Mouse (Mus musculus) layer of hippocampus, adult 8-10 months (tissue): Measurements from ENCODE around the gene Palmd. TPM values are rescaled to one million over a fixed set of nuclear protein-coding genes. Genes with fewer than 3 reads are reported as not detected.

Experiments
- DNase-seq, 2 experiments: peaks; one replicate each; pipeline ENCODE4 v3.0.0; 2022; ENCODE audit warnings: low spot score in 2 of 2
- total RNA-seq, 4 experiments: library from RNA; stranded (reverse); gene quantifications; 2 replicates each; pipeline ENCODE4 v1.2.4; 2022

The Palmd gene
- 10 to 100 TPM; 23.0 to 27.6 (median 26.1) TPM for total RNA-seq

- peak; percentile 53 to 73 for DNase-seq
Observed at GRCm38 (mm10) chr3:116968540-116968997, at the start of gene Palmd. Gene Palmd, minus strand, starts transcription at chr3:116968987.

DNA sequence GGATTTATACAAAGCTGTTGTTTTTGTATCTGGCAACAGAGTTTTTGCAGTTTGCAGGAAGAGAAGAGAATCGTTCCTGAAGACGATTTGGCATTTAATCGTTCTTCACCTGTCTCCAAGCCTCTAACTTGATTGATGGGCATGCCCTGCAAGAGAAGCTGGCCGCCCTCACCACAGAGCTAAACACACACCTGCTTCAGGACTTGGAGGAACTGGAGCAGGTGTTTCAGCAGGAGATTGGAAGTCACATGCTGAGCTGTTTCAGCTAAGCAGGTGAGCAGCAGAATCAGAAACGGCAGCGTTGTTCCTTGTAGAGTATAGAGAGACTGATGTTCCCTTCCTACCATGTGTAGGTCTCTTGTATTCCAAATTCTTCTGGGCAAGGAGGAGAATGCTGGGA, 41.4 kb upstream of the Palmd start:
- DNase-seq, result no peak

DNA sequence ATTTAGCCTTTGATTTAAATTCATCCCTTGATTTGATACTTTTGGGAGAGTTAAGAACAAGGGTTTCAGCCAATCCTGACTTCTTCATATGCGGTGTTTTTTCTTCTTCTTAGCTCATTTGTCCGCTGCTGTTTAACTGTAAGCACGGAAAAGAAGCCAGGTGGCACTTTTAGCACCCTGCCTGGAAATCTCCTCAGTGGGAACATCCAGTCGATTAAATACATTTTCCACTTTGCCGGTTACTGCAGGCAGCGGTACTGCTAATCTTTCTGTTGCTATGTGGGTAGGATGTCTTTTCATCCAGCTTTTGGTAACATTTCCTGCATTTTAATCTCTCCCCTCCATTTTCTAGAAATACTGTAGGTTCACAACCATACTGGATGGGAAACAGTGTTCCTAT, 38.6 kb upstream of the Palmd start:
- peak; percentile 33 to 51 for DNase-seq

DNA sequence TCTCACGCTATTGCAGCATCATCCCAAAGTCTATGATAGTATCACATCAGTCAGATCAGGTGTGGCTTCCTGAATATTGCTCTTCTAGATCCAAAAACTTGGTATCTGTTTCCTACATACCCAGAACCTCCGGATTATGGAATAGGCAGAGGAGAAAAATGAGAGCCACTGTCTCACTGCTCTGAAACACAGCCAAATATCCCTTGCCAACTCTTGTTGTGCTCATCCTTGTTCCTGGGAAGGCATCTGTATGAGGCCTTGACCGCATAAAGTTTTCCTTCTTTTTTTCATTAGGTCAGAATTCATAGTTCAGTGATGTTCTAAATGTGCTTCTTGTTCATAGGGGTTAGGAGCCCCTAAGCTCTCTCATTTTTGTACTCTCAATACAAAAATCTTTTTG, 37.8 kb upstream of the Palmd start:
- no peak for DNase-seq

DNA sequence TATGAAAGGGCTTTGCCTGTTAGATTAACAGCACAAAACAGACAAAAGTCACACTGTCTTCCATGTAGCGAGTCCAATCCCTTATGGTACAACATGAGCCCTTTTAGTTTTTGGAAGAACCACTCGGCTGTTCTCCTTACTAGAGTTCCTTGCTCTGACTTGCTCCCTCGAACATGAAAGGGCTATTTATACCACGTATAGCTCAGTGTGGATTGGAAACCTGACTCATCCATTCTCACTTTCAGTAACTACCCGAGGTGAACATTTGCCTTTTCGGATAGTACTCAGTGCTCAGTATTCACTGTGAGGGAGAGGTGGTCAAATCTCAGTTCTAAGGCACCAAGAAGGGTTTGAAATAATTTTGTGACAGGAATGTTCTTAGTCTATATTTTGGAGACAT, 34.6 kb upstream of the Palmd start:
- DNase-seq, result no peak

DNA sequence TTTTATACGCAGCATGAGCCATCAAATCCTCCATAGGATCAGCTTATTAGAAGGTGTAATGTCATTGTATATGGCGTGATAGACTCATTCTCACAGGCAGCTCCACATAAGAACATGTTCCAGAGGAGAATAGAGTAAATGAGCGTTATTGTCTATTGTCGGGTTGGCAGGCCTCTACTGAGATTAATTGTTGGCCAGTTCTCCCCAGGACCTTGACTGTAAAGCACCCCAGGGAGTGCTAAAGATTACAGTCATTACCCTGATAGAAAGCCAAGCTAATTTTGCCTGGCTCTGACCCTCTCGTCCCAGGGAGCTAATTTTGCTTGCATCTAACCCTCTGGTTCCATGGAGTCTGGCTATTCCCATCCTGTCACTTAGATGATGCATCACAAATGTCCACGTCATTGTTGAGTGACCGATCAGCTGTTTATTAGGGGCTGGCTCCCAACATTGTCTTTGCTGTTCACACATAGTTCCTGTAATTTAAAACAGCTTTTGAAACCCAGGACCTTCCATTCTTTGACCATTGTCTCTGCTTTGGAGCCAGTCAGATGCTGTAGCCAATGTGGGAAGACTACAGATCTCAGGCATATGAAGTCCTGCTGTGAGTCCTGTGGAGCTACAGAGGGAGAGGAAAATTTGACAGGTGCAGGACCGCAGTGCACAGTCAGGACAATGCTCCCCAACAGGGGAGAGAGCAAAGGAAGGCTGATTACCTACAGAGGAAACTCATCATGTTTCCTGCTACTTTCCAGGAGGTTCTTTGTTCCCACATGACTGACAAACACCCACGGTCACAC, 33.1 kb upstream of the Palmd start:
- DNase-seq, result no peak

DNA sequence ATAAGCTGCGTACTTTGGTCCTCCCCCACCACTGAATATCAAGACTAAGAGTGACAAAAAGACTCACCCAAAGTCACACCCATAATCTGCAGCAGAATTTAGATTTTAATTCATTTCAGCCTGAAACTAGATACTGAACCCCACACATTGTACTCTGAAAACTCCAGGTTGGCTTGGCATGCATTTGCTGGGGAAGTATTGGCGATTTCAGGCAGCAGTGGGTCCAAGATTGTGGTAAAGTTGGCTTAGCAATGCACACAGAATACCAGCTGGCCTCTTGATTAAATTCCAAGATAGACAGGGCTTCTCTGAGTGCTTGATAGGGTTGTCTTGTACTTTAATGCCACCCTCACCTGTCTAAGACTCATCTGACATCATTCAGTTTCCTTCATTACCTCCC, 24.2 kb upstream of the Palmd start:
- DNase-seq, result no peak

- DNase-seq, result no peak
Observed at GRCm38 (mm10) chr3:116991180-116991579, 22.4 kb upstream of the Palmd start.

GRCm38 (mm10) chr3:116988221-116988620, 19.4 kb upstream of the Palmd start:
- DNase-seq, result no peak

- no peak for DNase-seq
Observed at GRCm38 (mm10) chr3:116986451-116986850, 17.7 kb upstream of the Palmd start.

GRCm38 (mm10) chr3:116985741-116986140, 17.0 kb upstream of the Palmd start:
- peak; percentile 48 to 49 for DNase-seq

GRCm38 (mm10) chr3:116985042-116985455, 16.3 kb upstream of the Palmd start:
- DNase-seq, result no peak

- DNase-seq, result no peak
Observed at GRCm38 (mm10) chr3:116981811-116982575, 13.2 kb upstream of the Palmd start.

GRCm38 (mm10) chr3:116969786-116970185, 999 bp upstream of the Palmd start:
- no peak for DNase-seq

DNA sequence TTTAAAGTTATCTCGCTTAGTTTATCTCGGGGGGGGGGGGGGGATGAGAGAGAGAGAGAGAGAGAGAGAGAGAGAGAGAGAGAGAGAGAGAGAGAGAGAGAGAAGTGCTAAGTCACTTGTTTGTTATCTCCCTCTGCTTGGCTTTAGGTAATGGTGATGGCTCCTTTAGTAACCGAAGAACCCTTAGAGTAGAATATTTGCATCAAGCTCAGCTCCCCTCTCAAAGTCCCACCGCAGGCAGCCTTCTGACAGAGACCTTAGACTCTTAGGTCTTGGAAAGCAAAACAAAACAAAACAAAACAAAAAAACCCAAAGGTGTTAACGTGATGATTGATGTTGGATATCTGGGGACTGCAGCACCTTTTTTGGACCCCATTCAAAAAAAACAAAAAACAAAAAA, 216 bp upstream of the Palmd start:
- DNase-seq, result no peak

DNA sequence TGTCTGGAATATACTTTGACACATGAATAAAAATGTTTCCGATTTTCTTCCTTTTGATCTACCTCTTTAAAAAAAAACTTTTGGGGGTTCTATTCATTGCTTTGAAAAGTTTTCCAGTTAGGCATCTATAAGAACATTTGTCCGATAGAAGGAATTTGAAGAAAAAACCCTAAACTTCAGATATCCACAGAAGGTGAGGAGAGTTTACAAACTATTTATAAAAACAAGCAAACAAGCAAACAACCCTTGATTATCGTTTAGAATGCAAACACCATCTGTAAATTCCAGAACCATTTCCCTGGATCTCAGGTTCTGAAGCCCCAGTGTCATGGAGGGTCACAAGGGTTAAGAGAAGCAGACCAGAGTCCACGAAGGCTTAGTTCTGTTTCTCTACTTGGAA, 820 bp downstream of the Palmd start, which contains the start of gene 4930455H04Rik:
Gene 4930455H04Rik, plus strand, starts transcription at position 301 of the 400 bp plus-strand sequence.
- no peak for DNase-seq

DNA sequence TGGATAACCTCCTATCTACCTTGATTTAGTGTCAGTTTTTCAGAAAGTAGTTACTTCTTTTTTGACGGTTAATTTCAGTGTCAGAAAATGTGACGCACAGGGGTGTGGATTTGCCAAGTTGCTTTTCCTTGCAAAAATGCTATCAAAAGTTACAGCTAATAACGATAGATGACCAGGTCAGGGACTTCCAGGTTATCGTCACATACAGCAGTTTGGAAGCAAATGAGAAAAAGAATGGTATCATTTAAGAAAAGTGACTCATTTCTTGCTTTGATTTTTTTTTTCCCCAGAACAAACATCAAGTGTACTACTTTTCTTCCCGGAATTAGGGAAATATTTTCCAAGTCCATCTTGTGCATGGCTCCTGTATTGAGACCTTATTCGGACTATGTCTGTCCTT, 1.4 kb downstream of the Palmd start:
- no peak for DNase-seq

- DNase-seq, result no peak
Observed at GRCm38 (mm10) chr3:116966800-116967199, 2.0 kb downstream of the Palmd start.

DNA sequence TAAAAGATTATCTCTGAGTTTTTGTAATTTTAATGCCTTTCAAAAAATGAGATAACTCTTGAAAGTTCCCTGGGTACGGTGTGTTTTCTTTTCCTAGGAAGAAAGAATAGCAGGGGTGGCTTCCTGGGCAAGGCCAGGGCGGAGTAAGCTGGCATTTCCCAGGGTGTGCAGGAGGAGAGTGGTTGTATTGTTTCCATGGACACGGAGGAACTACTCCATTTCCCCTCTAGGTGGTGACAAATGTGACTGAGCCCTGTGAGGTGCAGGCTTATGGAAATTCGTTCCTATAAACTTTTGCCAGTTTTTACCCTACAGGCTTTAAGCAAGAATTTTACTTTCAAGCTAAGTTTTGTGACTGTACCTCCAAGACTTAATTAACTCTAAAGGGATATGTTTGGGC, 2.6 kb downstream of the Palmd start:
- DNase-seq, result peak; percentile 33 to 41

GRCm38 (mm10) chr3:116964426-116964825, 4.4 kb downstream of the Palmd start:
- DNase-seq, result no peak

- DNase-seq, result no peak
Observed at GRCm38 (mm10) chr3:116963213-116963612, 5.6 kb downstream of the Palmd start.

DNA sequence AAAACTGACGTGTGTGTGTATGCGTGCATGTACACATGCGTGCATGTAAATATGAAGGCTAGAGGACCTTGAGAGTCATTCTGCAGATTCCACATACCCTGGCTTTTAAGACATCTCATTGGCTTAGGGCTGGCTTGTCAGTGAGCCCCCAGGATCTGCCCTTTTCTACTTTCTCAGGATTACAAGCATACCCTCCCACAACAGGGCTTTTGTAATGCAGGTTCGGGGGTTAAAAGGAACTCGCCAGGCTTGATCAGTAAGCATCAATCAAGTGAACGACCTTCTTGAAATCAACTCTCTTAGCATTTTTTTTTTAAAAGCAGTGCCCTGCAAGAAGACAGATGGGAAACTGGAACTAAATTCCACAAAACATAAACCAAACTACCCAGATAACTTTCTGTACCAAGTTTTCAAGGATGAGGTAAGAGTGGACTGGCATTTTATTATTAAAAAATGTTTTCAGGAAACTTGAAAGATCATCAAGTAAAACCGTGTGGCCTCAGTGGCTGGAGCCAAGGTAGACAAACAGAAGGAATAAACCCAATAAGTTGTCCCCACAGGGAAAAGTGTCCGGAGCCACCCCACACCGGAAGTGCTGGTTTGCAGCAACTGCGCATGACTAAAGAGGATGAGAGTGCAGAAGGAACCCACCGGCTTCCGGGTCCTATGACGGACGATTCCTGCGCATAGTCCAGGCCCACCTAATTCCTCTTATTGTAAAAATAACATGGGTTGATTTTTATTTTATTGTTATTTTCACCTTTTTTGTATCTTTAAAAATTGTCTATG, 7.2 kb downstream of the Palmd start:
- no peak for DNase-seq
